Mouse (Mus musculus) brain, embryonic 14.5 days (tissue): ENCODE results near the gene Fam160a1. TPM values are rescaled to one million over a fixed set of nuclear protein-coding genes. Genes with fewer than 3 reads are reported as not detected.
A peak's percentile ranks its signal among the peaks of the same experiment; 100 is the strongest.

ENCODE experiments used
- DNase-seq: peaks from one replicate; pipeline ENCODE4 v3.0.0-alpha.2; 2011; ENCODE audit warnings: low read depth
- CTCF ChIP-seq: fragments of 200-500 bp; IDR thresholded peaks from 2 replicates; pipeline ENCODE4 v1.5.1; 2012; ENCODE audit warnings: inconsistent platforms, mild to moderate bottlenecking, moderate library complexity, borderline replicate concordance; ENCODE audit not compliant: insufficient read depth, insufficient read length; ENCODE audit errors: extremely low read depth
- POLR2A ChIP-seq: fragments of 200-500 bp; IDR thresholded peaks from 2 replicates; pipeline ENCODE4 v1.6.1; 2012; ENCODE audit warnings: mild to moderate bottlenecking, inconsistent platforms, borderline replicate concordance; ENCODE audit not compliant: poor library complexity, insufficient read depth, insufficient read length, severe bottlenecking; ENCODE audit errors: extremely low read depth
- polyA plus RNA-seq: library from polyadenylated mRNA; depleted of rRNA; stranded (reverse); fragments of >200 nt; gene quantifications from 2 replicates; pipeline ENCODE4 v1.2.3, GENCODE M21; 2012

The Fam160a1 gene
- polyA plus RNA-seq, 1 experiment: 0.49 TPM

DNA sequence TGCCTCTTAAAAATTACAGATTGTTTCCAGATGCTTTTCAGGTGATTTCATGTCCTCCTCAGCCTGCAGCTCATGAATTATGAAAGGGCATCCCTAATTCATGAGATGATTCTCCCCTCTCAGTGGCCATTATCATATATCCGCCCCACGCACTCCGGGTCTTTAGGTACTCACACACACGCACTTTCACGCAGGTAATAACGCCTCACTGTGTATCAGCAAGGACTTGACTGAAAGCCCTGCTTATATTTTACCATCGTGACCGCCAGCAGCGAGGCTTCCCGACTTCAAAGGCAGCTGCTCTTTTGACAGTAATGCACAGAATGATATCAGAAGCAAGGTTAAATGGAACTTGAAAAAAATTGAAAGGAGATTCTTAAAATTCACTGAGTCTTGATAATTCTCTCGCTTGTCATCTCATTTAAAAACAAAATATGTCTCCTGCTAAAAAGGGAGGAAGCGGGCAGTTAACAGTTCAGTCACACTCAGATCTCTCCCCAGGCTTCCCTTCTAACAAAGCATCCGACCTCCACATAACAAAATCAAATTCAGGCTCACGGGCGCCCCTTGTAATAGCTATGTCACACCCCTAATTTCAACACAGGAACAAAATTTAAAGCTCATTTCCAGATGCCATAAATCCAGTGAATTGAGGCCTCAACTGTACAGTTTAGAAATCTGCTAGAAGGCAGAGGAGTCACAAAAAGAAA lies 3.9 kb upstream of the Fam160a1 start:
- TF ChIP-seq CTCF (no peak), POLR2A (no peak)

DNA sequence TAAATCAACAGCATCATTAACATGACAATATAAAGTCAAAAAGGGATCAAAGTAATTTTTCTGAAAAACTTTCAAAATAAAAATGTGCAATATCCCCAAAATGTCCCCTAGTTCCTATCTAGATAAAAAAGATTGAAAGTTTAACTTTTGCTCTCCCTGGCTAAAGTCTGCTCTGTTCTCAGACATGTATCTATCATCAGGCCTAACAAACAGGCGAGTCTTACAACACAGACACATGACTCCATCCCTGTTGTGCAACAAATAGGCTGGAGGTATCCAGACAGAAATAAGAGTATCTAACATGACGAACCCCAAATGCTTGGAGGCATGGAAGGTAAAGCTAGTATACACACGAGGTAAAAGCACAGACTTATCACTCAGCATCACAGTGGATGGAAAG lies 2.2 kb upstream of the Fam160a1 start:
- DNase-seq: no peak
- no peak for TF ChIP-seq POLR2A
- no peak for TF ChIP-seq CTCF

More for the DNA sequence above, 3.9 kb upstream of the Fam160a1 start:
- DNase-seq: peak; percentile 66

DNA sequence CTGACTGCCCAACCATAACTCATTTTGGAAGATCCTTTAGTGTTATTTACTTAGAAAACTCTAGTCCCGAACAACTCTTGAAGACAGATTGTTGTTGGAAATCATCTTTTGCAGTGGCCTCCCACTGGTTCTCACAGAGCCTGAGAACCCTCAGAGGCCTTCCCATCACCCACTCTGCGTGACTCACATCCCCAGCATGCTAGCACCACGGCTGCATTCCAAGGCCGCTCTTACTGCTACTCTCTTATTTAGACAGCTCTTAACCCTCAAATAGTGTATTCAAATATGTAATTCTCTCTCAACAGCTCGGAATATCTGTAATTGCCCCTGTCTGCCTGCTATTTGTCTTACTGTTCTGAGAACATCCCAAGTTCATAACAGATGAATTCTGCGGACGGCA lies 2.9 kb downstream of the Fam160a1 start:
- no peak for DNase-seq
- TF ChIP-seq CTCF: no peak
- no peak for TF ChIP-seq POLR2A

DNA sequence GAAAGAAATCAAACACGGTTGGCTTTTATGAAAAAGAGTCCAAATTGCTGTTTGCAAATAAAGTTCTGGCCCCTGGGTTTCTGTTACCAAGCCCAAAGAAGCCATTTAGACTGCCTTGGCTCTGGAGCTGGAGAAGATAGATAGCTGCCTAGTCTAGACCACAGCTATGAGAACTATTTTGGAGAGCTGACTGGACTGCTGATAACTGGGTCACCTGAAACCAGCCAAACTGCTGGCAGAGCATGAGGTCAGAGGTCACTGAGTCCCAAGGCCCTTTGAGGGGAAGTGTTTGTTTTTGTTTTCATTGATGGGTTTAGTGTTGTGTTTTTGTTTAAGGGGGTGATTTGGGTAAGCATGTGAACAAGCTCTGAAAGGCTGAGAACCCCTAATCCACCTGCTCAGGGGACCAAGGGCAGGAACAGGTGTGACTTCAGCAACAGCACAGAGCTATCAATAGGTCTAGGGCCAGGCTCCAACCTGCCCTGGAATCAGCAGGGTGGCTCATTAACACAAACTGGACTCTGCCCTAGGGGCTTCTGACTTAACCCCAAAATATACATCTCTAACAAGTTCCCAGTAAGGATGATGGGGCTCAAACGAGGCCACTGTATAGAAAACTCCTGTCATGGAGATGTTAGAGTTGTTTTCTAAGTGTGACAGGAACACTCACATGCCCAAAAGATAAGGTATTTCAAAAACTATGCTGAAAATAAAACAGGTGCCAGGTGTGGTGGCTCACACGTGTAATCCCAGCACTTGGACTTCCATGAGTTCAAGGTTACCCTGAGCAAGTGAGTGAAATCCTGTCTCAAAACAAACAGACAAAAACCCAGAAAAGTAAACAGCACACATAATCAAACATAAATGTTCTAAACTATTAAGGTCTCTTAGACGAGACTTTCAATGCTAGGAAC lies 3.7 kb downstream of the Fam160a1 start:
- no peak for DNase-seq
- TF ChIP-seq CTCF: no peak
- TF ChIP-seq POLR2A: no peak

DNA sequence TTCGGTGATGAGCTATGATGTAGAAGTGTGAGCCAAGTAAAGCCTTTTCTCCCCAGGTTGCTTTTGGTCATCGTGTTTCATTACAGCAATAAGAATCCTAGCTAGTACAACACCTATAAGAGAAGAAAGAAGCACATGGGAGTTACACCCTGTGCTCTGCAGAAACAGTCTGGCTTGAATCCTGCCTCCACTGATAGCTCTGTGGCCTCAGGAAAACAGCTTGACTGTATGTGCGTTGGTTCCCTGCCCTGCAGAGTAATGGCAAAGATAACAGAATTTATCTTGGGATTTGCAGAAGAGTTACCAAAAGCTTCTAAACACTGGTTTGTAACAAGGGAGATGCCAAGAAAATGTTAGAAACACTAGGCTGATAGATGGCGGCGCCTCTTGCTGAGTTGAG lies 5.1 kb downstream of the Fam160a1 start:
- no peak for TF ChIP-seq CTCF
- TF ChIP-seq POLR2A: no peak

GRCm38 (mm10) chr3:85793166-85793565 lies 23.9 kb downstream of the Fam160a1 start:
- no peak for DNase-seq
- TF ChIP-seq POLR2A (no peak), CTCF (no peak)

More for the DNA sequence above, 5.1 kb downstream of the Fam160a1 start:
- DNase-seq: no peak

DNA sequence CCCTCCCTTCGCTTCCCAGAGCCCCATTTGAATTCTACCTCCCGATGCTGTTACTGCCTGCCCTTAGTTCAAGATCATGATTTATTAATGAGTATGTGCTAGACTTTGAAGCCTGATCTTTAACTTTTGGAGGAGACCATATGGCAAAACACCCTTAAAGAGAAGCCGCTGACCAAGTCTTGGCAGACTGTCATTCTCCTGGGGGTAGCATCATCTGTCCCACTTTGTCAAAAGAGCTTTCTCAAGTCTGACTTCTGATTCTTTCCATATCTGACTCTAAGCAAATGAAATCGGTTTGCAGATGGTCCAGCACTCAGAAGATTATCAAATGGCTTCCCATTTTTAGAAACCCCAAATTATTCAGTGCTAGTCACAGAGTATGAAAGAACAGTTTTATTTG lies 27.3 kb downstream of the Fam160a1 start:
- DNase-seq: peak; percentile 61

DNA sequence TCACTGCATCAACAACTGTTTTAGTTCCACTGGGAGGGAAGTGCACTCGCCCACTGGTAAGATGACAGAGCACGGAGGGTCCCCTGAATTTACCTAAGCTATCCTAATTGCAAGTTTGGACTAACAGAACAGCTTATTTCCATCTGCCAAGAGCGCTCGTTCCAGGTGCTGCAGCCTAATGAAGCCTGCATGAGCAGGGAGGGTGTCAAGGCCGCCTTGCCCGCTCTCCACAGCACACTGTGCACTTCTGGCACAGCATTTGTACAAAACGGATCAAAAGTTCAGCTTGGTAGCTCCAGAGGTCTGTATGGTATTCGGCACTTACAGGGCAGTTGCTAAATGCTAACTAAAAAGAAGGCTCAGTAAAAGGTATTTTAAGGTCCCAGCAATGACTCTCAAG lies 30.6 kb downstream of the Fam160a1 start:
- peak; percentile 54 for DNase-seq
- TF ChIP-seq POLR2A (no peak), CTCF (no peak)

More for the DNA sequence above, 27.3 kb downstream of the Fam160a1 start:
- TF ChIP-seq CTCF: no peak
- TF ChIP-seq POLR2A: no peak

DNA sequence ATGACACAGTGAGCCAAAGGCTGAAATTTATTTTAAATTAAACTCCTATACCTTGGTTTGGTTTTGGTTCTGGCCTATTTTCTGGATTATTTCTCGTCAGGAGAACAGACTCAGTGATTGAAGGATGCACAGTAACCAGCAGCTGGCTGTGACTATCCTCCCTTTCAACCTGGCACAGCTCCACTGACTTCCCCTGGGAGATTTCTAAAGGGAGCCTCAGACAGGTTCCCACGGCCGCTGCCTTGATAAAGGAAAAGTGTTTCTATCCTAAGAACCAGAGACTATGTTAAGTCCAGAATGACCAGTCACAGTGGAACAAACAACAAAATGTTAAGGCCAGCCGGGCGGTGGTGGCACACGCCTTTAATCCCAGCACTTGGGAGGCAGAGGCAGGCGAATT lies 36.2 kb downstream of the Fam160a1 start:
- peak; percentile 38 for DNase-seq
- no peak for TF ChIP-seq CTCF
- TF ChIP-seq POLR2A: no peak

DNA sequence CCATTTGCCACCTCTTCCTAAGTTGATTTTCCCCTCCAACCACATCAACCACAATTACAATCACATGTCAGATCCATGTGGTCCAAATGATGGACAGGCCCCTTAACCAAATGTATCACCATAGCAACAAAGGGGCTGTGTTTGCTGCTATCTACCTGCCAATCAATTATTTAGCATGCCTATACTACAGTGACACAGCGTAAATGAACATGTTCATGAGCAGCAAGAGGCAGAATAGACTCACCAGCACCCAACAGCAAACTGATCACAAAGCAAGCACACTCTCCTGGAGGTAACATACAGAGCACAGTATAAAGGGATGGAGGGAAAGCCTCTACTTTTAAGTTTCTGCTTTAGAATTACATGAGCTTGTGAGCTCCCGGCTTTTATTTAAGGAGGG lies 36.8 kb downstream of the Fam160a1 start:
- TF ChIP-seq CTCF: no peak
- TF ChIP-seq POLR2A: no peak
- DNase-seq: peak; percentile 55

DNA sequence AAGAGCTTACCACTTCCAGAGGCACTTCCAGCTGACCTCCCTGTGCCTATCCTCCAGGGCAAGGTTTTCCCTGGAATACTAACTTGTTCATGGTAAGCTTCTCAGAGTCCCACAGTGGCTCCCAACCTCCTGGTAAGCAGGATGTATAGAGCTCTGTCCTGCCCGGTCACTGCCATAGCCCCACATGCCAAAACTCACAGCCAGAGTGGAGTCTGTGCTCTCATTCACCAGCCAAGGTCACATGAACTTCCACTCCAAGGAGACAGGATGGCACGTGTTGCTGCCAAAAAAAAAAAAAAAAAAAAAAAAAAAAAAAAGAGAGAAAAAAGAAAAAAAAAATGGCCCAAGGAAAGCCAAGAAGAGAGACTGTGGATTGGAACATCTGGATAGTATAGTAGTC lies 39.2 kb downstream of the Fam160a1 start:
- no peak for DNase-seq
- no peak for TF ChIP-seq CTCF
- TF ChIP-seq POLR2A: no peak
